Mouse (Mus musculus) heart, postnatal 0 days (tissue): ENCODE measurements around the gene Bcl2l1.
A peak's percentile ranks its signal among the peaks of the same experiment; 100 is the strongest.

Experiments
- CTCF ChIP-seq: IDR thresholded peaks from 2 replicates; pipeline ENCODE4 v1.5.1; 2016; ENCODE audit warnings: antibody characterized with exemption, control low read depth, low read depth
- EP300 ChIP-seq: IDR thresholded peaks from 2 replicates; pipeline ENCODE4 v1.6.1; 2016; ENCODE audit warnings: antibody characterized with exemption, low read depth

DNA sequence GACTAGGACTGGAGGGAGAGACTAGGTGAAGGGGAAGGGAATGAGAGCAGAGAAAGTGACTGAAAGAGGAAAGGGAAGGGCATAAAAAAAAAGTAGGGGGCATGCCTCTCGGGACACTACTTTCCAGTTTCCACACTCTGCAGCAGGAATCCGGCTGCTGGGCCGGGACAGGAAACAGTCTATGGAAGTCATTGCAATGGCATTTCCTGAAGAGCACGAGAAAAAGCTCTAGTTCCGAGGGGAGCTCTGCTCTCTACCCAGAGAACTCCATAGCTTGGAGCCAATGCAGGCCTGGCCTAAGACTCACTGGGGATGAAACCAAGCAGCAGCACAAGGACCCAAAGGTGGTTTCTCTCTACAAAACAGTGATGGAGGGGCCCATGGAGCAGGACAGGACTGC is 10.5 kb downstream of the Bcl2l1 start:
- TF ChIP-seq CTCF (no peak), EP300 (peak; percentile 82; the same call in 1 of the 2 replicates)
